Mouse (Mus musculus) lung, adult 2 months (tissue): ENCODE results near the gene Izumo4. TPM values are rescaled to one million over a fixed set of nuclear protein-coding genes. Genes with fewer than 3 reads are reported as not detected.

Source experiments
- DNase-seq: peaks from one replicate; pipeline ENCODE4 v3.0.0; 2022
- H3K4me1 ChIP-seq: fragments of 200-500 bp; 2 replicates; pipeline ENCODE4 v1.6.1; 2011; ENCODE audit warnings: low read length; ENCODE audit not compliant: control insufficient read depth, insufficient read depth
- H3K4me3 ChIP-seq: fragments of 200-500 bp; replicated peaks from 2 replicates; pipeline ENCODE3; 2011; ENCODE audit warnings: low read depth, mild to moderate bottlenecking, control low read depth, low read length; ENCODE audit errors: extremely low read depth
- CTCF ChIP-seq: fragments of 200-500 bp; IDR thresholded peaks from 2 replicates; pipeline ENCODE4 v1.5.1; 2011; ENCODE audit warnings: mild to moderate bottlenecking, low read length, control low read depth; ENCODE audit not compliant: insufficient read depth
- POLR2A ChIP-seq: fragments of 200-500 bp; IDR thresholded peaks from 2 replicates; pipeline ENCODE4 v1.6.1; 2011; ENCODE audit warnings: low read depth, mild to moderate bottlenecking, control low read depth, low read length, borderline replicate concordance; ENCODE audit errors: extremely low read depth
- WGBS: fragments of 180-500 bp; shearing (Covaris S2); methylation state at CpG from one replicate; pipeline ENCODE4 v1.1.7; 2018; 5-methylcytosine and 5-hydroxymethylcytosine counted together
- polyA plus RNA-seq: library from polyadenylated mRNA; depleted of rRNA; stranded (reverse); fragments of >200 nt; gene quantifications from 2 replicates; pipeline ENCODE4 v1.2.3, GENCODE M21; 2012; rRNA removed

Izumo4 gene
- polyA plus RNA-seq = 61.9 and 70.8 TPM in 2 replicates

DNA sequence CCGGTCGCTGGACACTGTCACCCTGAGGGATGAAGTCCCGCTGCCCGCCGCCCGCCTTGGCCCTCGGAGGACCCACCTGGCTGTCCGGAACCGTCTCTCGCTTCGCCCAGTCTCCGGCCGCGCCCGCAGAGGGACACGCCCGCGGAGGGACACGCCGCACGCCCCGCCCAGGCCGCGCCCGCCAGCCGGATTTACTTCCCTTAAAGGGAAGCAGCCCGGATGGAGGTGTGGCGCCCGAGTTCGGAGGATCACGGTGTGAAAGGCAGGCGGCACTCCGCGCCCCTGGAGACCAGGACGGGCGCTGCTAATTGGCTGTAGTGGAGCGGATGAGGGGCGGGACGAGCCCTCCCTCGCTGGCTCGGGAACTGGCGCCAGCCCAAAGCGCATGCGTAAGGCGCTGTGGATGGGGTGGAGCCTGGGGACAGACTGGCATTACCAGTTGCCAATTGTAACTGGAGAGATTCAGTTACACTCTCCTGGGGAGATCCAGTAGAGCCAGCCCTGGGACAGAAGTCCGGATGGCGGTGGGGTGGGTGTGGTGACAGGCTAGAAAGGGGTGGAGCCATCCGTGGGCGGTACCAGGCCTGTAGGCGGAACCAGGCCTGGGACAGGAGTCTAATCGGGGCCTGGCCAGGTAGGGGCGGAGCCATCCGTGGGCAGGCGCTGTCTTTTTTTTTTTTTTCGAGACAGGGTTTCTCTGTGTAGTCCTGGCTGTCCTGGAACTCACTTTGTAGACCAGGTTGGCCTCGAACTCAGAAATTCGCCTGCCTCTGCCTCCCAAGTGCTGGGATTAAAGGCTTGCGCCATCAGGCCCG is at the start of gene Izumo4, which contains the start of gene Mob3a:
Gene Izumo4, plus strand, starts transcription at position 464 of the 815 bp plus-strand sequence.
Gene Mob3a, minus strand, starts transcription at position 257 of the 815 bp plus-strand sequence.
- 0 out of 2 replicates have a peak, but pooled peaks cover 7% of the 10 kb centered on the region for H3K4me1 ChIP-seq
- DNase-seq = peak; percentile 98
- H3K4me3 ChIP-seq = peak within 1 kb of the TSS; percentile 91
- TF ChIP-seq CTCF (no peak), POLR2A (peak; percentile 46; the same call in 1 of the 2 replicates)
- WGBS = under 1% methylated on average over 59 of the region's 59 CpGs

DNA sequence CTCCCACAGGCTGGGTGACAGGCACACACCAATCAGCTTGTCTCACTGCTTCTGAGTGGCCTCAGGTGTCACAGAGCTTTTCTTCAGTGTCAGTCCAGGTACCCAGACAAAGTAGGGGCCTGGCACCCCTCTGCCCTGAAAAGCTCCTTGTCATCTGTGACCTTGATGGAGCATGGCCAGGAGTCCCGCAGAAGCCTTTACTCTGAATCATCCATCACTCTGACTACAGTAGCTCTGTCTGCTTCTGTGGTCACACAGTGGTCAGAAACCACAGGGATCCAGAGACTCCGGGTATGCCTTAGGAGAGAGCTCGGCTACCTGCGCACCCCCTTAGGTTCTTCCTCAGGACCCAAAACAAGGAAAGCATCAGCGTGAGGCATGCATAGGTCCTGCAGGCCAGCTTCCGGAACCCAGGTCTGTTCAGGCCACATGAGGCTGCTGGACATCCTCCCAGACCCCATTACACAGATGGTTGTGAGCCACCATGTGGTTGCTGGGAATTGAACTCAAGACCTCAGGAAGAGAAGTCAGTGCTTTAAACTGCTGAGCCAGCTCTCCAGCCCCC is 48.7 kb upstream of the Izumo4 start:
- WGBS = 82% methylated on average over 6 of the region's 6 CpGs
- no peak for DNase-seq
- Histone ChIP-seq H3K4me1 (peaks cover 8% of the 10 kb centered on the region; the same call in 1 of the 2 replicates), H3K4me3 (no peak overlapping the region)
- no peak for TF ChIP-seq POLR2A
- no peak for TF ChIP-seq CTCF

DNA sequence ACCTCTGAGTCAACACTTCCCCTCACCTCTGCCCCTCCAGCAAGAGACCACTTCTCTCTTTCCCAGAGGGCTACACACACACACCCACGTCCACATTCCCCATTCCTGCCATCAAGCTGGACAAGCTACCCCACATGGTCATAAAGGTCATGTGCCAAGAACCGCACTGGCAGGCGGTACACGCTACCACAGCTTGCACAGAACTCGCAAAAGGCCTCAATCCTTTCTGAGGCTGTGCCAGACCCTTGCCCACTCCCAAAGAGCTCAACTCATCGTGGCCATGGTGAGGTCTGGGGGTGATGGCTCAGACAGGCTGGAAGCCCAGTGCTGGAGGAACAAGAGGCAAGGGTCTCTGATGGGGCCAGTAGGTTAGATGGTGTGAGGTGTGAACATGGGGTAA is 47.1 kb upstream of the Izumo4 start:
- TF ChIP-seq CTCF (no peak), POLR2A (no peak)
- WGBS = 69% methylated on average over 6 of the region's 6 CpGs
- Histone ChIP-seq H3K4me3 (no peak overlapping the region), H3K4me1 (peaks cover 10% of the 10 kb centered on the region; the same call in 1 of the 2 replicates)
- DNase-seq = no peak

DNA sequence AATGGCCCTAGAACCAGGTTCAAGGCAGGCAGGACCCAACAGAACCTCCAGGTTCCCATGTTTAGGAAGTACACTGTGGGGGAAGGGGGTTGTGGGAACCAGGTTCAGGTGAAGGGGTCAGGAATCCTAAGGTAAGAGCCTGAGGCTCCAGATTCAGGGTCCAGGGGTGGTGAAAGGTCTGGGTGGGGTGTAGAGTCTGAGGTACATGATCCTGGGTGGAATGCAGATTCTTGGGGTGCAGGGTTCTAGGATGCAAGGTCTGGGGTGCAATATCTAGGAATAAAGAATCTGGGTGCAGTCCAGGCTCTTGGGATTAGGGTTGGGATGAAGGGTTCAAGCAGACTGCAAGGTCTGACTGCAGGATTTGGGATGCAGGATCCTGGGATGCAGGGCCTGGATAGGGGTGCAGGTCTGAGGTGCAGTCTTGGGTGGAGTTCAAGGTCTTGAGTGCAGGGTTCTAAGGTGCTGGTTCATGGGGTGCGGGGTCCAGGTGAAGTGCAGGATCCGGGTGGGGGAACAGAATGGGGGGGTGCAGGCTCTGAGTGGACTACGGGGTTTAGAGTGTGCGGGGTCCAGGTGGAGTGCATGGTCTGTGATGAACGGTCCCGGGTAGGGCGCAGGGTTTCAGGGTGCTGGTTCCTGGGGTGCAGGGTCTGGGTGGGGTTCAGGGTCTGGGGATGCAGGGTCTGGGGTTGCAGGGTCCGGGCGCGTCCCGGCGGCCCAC is 46.4 kb upstream of the Izumo4 start:
- DNase-seq = no peak
- 2% methylated on average over 12 of the region's 12 CpGs for WGBS
- TF ChIP-seq CTCF = no peak
- no peak for TF ChIP-seq POLR2A
- peaks cover 10% of the 10 kb centered on the region; the same call in 1 of the 2 replicates for H3K4me1 ChIP-seq
- H3K4me3 ChIP-seq = peak overlapping the region; percentile 95

DNA sequence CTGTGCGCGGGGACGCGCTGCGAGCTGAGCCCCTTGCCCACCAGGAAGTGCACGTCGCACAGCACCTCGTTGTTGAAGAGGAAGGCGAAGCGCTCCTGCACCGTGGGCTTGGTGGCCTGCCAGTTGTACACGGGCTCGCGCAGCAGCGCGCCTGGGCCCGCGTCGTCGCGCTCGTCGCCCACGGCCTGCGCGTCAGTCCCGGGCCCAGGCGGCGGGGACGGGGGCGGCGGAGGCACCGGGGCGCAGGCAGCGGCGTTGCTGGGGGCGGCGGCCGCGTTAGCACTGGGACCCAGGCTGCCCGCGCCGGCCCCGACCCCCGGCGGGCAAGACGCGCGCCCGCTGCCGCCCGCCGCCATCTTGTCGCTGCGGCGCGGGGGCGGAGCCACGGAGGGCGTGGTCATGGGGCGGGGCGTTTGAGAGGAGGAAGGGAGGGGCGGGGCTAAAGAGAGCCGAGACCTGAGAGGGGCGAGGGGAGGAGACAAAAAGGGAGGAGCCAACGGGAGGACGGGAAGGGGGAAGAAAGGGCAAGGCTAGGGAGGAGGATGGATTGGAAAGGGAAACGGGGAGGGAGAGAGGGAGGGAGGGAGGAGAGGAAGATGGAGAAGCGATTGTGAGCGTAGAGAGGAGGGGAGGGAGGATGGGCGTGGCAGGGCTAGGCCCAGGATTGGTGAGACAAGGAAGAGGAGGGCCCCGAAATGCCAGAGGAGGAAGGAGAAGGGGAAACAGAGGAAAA is 45.7 kb upstream of the Izumo4 start:
- WGBS = under 1% methylated on average over 65 of the region's 72 CpGs
- peak; percentile 92 for DNase-seq
- Histone ChIP-seq H3K4me1 (peaks cover 11% of the 10 kb centered on the region), H3K4me3 (peak overlapping the region; percentile 95)
- TF ChIP-seq CTCF (no peak), POLR2A (no peak; the same call in 1 of the 2 replicates)

DNA sequence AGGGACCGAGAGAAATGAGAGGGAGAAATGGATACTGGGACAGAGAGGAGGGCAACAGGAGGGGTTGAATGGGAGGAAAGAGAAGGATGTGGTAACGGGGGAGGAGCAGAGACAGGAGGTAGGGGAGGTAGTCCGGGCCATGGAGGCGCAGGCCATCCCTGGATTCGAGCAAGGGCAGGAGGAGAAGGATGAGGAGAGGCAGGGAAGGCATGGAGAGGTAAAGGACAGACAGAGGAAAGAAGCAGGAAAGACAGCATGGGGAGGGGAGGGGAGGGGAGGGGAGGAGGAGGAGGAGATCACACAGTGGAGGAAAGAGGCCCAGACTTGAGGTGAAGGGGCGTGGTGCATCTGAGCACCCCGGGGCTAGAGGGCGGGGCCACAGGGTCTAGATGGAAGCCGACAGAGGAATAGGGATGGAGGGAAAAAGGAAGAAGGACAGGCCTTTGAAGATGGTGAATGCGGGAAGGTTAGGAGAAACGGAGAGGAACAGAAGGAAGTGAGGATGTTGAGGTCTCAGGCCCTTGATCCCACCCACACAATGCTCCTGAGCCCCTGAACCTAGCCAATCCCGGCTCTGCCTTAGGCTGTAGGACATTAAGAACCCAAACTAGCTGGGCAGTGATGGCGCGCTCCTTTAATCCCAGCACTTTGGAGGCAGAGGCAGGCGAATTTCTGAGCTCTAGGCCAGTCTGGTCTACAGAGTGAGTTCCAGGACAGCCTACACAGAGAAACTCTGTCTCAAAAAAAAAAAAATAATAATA is 44.9 kb upstream of the Izumo4 start, which contains the start of gene Btbd2:
Gene Btbd2, minus strand, starts transcription at position 209 of the 761 bp plus-strand sequence.
- TF ChIP-seq CTCF (no peak), POLR2A (no peak)
- Histone ChIP-seq H3K4me1 (peaks cover 12% of the 10 kb centered on the region), H3K4me3 (peak within 1 kb of the TSS; percentile 95)
- 32% methylated on average over 15 of the region's 15 CpGs for WGBS
- no peak for DNase-seq

DNA sequence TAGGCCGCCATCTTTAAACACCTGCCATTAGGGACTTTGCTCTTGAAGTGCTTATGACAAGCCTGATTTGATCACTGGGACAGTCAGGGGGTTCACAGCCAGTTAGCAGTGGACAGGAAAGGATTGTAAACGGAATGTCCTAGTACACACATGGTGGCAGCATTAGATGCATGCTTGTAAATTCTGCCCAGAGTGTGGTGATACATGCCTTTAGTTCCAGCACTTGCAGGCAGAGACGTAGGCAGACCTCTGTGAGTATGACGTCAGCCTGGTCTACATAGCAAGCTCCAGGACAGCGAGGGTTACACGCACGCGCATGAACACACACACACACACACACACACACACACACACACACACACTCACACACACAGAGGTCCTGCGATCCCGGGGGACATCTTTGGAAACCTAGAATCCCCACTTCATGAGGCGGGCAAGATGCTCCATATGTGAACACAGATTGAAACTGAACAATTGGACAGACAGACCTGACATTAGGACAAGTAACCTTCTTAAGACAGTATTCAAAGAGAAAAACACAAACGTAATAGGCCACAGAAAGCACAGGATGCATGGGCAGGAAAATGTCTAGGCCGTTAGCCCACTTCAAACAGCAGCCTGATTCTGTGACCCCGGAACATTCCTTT is 43.7 kb upstream of the Izumo4 start:
- no peak overlapping the region for H3K4me3 ChIP-seq
- WGBS = 73% methylated on average over 14 of the region's 14 CpGs
- no peak for TF ChIP-seq POLR2A
- TF ChIP-seq CTCF = no peak
- no peak for DNase-seq
- H3K4me1 ChIP-seq = peaks cover 14% of the 10 kb centered on the region

DNA sequence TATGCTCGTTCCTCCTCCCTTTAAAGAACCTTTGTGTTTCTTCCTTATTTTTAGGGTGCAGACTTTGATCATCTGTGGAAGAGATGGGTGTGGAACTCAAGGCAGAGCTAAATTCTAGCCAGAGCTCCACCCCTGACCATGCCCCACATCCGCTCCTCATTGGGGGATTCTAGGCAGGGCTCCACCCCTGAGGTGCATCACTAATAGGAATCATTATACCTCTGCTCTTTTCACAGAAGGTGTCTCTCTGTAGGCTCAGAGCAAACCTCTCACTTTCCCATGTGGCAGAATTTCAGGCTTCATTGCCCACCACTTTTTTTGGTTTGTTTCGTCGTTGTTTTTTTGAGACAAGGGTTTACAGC is 43.2 kb upstream of the Izumo4 start:
- DNase-seq = no peak
- WGBS = 50% methylated on average over 4 of the region's 4 CpGs
- no peak overlapping the region for H3K4me3 ChIP-seq

DNA sequence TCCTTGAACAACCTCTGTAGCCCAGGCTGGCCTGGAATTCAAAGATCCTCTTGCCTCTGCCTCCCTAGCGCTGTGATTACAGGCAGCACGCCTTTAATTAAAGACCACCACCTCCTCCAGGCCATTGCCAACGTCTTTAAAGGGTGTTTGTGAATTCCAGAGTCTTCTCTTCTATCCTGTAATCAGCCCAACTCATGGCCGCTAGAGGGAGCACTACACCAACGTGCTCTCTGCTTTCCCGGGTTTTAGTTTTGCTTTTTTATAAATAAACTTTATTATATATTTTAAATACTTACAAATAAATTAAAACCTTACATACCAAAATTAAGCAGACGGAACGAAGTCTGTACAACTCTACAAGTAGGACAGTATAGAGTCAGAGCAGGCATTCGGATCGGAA is 42.8 kb upstream of the Izumo4 start:
- peak; percentile 77 for DNase-seq
- no peak overlapping the region for H3K4me3 ChIP-seq
- peaks cover 22% of the 10 kb centered on the region for H3K4me1 ChIP-seq
- WGBS = 6% methylated on average over 10 of the region's 10 CpGs
- TF ChIP-seq POLR2A (no peak), CTCF (peak; percentile 73)

More for the DNA sequence above, 43.2 kb upstream of the Izumo4 start:
- no peak for TF ChIP-seq CTCF
- no peak for TF ChIP-seq POLR2A
- peaks cover 18% of the 10 kb centered on the region for H3K4me1 ChIP-seq
